Mouse (Mus musculus) kidney, adult 11 months (tissue): ENCODE measurements around the gene Olfr995.

ENCODE experiments used
- DNase-seq: peaks from one replicate; pipeline ENCODE4 v3.0.0; 2022

The Olfr995 gene

DNA sequence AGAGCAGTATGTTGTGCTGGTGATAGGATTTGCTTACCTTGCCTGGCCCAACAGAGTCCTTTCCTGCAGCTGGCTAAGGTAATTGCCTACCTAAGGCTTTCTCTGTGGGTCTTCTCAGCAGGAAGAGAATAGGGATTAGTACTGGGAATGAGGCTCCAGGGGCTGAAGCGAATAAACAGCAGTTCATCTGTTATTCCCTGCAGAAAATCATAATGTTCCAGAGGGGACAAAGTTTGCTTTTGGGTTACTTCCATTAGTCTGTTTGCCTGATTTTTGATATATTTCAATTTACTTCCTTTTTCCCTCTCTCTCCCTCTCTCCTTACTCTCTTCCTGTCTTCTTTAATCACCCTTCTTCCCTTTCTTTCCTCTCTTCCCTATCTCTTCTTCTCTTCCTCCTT, at the start of gene Olfr995:
Olfr995 (minus strand) TSS at position 101 of the 400 bp plus-strand sequence.
- no peak for DNase-seq

DNA sequence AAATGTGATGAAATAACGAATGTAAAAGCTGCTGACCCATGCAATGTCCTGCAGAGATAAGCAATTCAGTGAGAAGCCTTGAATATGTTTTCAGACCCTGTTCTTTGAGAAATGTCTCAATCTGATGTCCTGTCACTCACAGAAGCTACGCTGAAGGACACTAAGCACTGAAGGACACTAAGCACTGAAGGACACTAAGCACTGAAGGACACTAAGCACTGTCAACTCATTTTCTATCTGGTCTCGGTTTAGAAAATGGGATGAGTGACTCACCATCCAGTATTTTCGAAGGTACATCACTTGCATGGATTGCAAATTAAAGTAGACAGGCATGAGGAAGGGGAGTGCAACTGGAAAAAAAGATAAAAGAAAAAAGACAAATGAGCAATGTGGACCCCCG, 47.0 kb upstream of the Olfr995 start:
- no peak for DNase-seq

DNA sequence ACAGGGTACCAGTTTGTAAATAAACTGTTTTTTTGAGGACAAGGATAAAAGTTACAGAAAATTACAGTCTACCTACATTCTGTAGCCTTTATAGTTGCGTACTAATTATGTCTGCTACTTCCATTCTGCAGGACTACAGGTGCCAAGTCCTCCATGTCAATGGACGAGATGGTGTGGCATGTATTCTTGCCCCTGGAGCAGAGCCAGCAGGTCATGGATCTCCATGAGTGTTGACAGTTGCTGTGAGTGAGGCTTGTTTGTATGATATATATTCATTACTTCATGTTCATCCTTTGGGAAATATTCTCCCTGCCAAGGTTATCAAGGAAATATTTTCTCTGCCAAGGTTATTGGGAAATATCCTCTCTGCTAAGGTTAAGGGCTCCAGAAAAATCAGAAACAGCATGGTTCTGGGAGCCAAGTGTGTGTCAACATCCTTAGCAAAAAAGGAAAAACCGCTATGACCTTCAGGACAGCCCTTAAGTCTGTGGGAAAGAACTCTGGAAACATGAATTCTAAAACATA, 23.4 kb upstream of the Olfr995 start:
- no peak for DNase-seq

DNA sequence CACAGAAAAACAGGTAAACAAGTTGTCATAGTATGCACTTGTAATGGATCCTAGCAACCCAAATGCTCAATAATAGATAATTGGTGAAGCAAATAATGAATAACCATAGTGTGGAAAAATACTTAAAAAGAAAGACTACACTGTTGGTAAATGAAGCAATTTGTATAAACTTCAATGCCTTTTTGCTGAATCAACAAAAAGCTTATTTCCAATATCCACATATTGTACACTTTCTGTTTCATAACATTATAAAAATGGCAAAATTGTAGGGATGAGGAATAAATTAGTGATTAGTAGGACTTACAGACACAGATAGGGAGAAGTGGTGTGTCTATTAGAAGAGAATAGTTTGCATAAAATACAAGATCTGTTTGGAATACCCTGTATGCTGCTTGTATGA, 893 bp downstream of the Olfr995 start:
- DNase-seq, result no peak

- DNase-seq, result no peak
Observed at GRCm38 (mm10) chr2:85436351-85436750, 7.1 kb downstream of the Olfr995 start, which contains the start of gene Olfr994. Olfr994 (minus strand) TSS chr2:85436451.

GRCm38 (mm10) chr2:85425893-85426292, 17.5 kb downstream of the Olfr995 start:
- DNase-seq, result no peak

DNA sequence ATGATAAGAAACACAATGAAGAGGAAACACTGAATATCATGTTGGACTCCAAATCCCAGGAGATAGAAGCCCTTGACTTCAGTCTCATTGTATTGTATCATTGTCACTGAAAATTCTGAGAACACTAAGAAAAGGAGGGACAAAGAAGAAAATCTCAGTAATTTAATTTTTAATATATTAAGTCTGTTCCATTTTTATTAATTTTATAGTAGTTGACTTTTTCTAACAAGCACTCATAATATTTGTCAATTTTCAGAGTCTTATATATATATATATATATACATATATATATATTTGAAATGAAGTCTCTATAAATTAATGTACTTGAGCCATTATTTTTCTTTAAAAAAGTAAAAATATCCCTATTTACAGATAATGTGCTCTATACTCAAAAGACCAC, 28.7 kb downstream of the Olfr995 start, which contains the start of gene Olfr993:
Olfr993 (minus strand) TSS at position 101 of the 400 bp plus-strand sequence.
- no peak for DNase-seq

DNA sequence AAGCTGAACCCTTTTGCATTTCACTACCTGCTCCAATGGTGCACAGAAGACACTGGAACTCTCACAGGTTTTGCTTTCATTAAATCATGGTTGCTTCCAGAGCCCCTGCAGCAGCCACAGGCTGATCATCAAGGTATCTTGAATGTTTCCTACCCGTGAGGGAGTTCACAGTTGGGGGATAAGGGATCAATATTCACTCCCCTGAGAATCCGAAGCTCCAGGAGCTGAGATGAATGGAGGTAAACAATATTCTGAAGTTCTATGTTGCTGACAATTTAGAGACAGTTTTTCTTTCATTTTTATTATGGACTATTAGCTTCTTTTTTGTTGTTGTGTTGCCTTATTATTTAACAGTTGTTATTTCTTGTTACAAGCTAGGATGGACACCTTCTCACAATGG, 34.1 kb downstream of the Olfr995 start, which contains the start of gene Olfr992:
Olfr992 (minus strand) TSS at position 101 of the 400 bp plus-strand sequence.
- DNase-seq, result no peak
